Mouse (Mus musculus) adrenal gland, postnatal 4 days (tissue): ENCODE data around the gene Pmm2. TPM values are rescaled to one million over a fixed set of nuclear protein-coding genes. Genes with fewer than 3 reads are reported as not detected.

Source experiments
- DNase-seq, 2 experiments: peaks; one replicate each; pipeline ENCODE4 v3.0.0; 2021 to 2022; ENCODE audit warnings: low spot score in 2 of 2, mixed read lengths in 2 of 2
- long read RNA-seq, 2 experiments: library from polyadenylated mRNA; stranded (forward); transcript quantifications; one replicate each; pipeline ENCODE4 v2.0.0; 2021
- total RNA-seq, 2 experiments: library from RNA; stranded (reverse); gene quantifications; 2 replicates each; pipeline ENCODE4 v1.2.3; 2021

The Pmm2 gene
- 10 to 100 TPM; 78.2 to 82.1 TPM for total RNA-seq
- long read RNA-seq, experiment 1, transcript Pmm2-201 (9 exons, 1,842 nt): major isoform, 34 of 44 reads
- long read RNA-seq, experiment 1, partial matches to known transcripts: 6 of 44 reads
- long read RNA-seq, experiment 1, other reads (novel, unspliced or antisense): 3 of 44 reads
- long read RNA-seq, experiment 2, transcript Pmm2-201 (9 exons, 1,842 nt): major isoform, 31 of 48 reads
- long read RNA-seq, experiment 2, partial matches to known transcripts: 7 of 48 reads
- long read RNA-seq, experiment 2, other reads (novel, unspliced or antisense): 8 of 48 reads

GRCm38 (mm10) chr16:8637217-8638051, at the start of gene Pmm2, which contains the start of gene Tmem186:
Gene Pmm2, plus strand, starts transcription at chr16:8637674.
Gene Tmem186, minus strand, starts transcription at chr16:8637712.
- DNase-seq: peak; percentile 41 to 62

GRCm38 (mm10) chr16:8595411-8595810, 42.1 kb upstream of the Pmm2 start:
- DNase-seq: no peak

GRCm38 (mm10) chr16:8596336-8596735, 41.1 kb upstream of the Pmm2 start:
- DNase-seq: no peak

GRCm38 (mm10) chr16:8597516-8597915, 40.0 kb upstream of the Pmm2 start:
- DNase-seq: no peak

GRCm38 (mm10) chr16:8603789-8604188, 33.7 kb upstream of the Pmm2 start:
- no peak for DNase-seq

- no peak for DNase-seq
Observed at GRCm38 (mm10) chr16:8610397-8610796, 27.1 kb upstream of the Pmm2 start.

GRCm38 (mm10) chr16:8612214-8613005, 25.1 kb upstream of the Pmm2 start:
- DNase-seq: no peak

- no peak for DNase-seq
Observed at GRCm38 (mm10) chr16:8613039-8613438, 24.4 kb upstream of the Pmm2 start.

- no peak for DNase-seq
Observed at GRCm38 (mm10) chr16:8613447-8613846, 24.0 kb upstream of the Pmm2 start.

GRCm38 (mm10) chr16:8619659-8620314, 17.7 kb upstream of the Pmm2 start:
- DNase-seq: no peak

GRCm38 (mm10) chr16:8620315-8621115, 17.0 kb upstream of the Pmm2 start:
- no peak for DNase-seq

- DNase-seq: no peak
Observed at GRCm38 (mm10) chr16:8630419-8630818, 7.1 kb upstream of the Pmm2 start.

- no peak for DNase-seq
Observed at GRCm38 (mm10) chr16:8631428-8631827, 6.0 kb upstream of the Pmm2 start.

GRCm38 (mm10) chr16:8636867-8637216, 632 bp upstream of the Pmm2 start:
- DNase-seq: no peak

GRCm38 (mm10) chr16:8638131-8638530, 657 bp downstream of the Pmm2 start:
- no peak for DNase-seq

GRCm38 (mm10) chr16:8639466-8640191, 2.2 kb downstream of the Pmm2 start:
- no peak for DNase-seq

- DNase-seq: no peak
Observed at GRCm38 (mm10) chr16:8643855-8644254, 6.4 kb downstream of the Pmm2 start.

- DNase-seq: no peak
Observed at GRCm38 (mm10) chr16:8645546-8645945, 8.1 kb downstream of the Pmm2 start.

- no peak for DNase-seq
Observed at GRCm38 (mm10) chr16:8650007-8650406, 12.5 kb downstream of the Pmm2 start.

GRCm38 (mm10) chr16:8655108-8655507, 17.6 kb downstream of the Pmm2 start:
- no peak for DNase-seq
